Mouse (Mus musculus): Measurements from ENCODE around the gene Mark3.

GRCm38 (mm10) chr12:111688069-111688428 is 113.7 kb downstream of the Mark3 start:
- TF ChIP-seq CTCF (conservative IDR thresholded peaks at IDR 0.05; ENCODE audit: low read length) (no peak), NANOG (IDR thresholded peaks at IDR 0.05; ENCODE audit: borderline replicate concordance, low read length) (no peak), POU5F1 (IDR thresholded peaks at IDR 0.05; ENCODE audit: borderline replicate concordance, low read length) (no peak)

Measured in E14TG2a.4 (cell line).